Mouse (Mus musculus) kidney, adult 2 months (tissue): Measurements from ENCODE around the gene Heatr4.

Source experiments
- CTCF ChIP-seq: fragments of 200-500 bp; conservative IDR thresholded peaks from 2 replicates; pipeline ENCODE4 v1.5.1; 2011; ENCODE audit warnings: low read depth, mild to moderate bottlenecking, control low read depth, low read length, moderate library complexity, mixed read lengths; ENCODE audit not compliant: insufficient read depth, insufficient read length
- POLR2A ChIP-seq: fragments of 200-500 bp; IDR thresholded peaks from one replicate; pipeline ENCODE4 v1.6.1; 2011; ENCODE audit warnings: low read depth, low read length, control low read depth

DNA sequence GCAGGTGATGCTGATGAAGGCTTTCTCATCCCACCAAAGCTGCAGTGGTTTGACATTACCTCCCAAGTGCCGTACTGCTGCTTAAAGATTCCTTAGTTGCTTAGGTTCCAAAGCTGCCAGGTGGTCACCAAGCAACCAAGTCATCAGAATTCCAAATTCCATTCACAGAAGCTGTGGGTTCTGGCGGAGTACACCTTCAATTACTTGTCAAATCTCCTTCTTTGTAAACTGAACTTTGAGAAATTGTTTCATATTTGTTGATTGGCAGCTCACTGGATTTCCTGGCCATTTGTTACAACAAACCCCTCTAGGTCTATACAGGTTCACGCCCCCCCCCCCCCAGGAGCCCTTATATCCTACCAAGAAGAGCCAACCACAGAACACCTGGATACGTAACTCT lies at the start of gene Heatr4:
- TF ChIP-seq POLR2A (no peak), CTCF (no peak)
